Mouse (Mus musculus): ENCODE measurements at regions not wholly inside any gene's neighbourhood (a gene's known extent, or its start where the extent isn't known, plus 50 kb on each side); places are given as distances from the start of the nearest gene placed in this dataset.

- TF ChIP-seq CTCF (IDR thresholded peaks at IDR 0.05; ENCODE audit: low read depth, low read length) (no peak), POLR2A (IDR thresholded peaks at IDR 0.05; ENCODE audit: extremely low read depth, insufficient read depth, low read length) (no peak)
Measured at GRCm38 (mm10) chr9:51636559-51637127, 128.5 kb upstream of the Arhgap20 start.
